Mouse (Mus musculus) midbrain, embryonic 16.5 days (tissue): ENCODE measurements around the gene Hsd17b14. TPM values are rescaled to one million over a fixed set of nuclear protein-coding genes. Genes with fewer than 3 reads are reported as not detected.

Source experiments
- ATAC-seq: fragments of 200-750 bp; cut with Nextera tagmentation; 2 replicates; pipeline ENCODE4 v1.8.0; 2017; ENCODE audit warnings: moderate TSS enrichment
- H3K27ac ChIP-seq: fragments of 300-500 bp; sonication (generic); 2 replicates; pipeline ENCODE4 v1.5.1; 2014; ENCODE audit warnings: mild to moderate bottlenecking, low read length, mixed read lengths
- H3K27me3 ChIP-seq: fragments of 300-500 bp; sonication (generic); 2 replicates; pipeline ENCODE4 v1.6.1; 2014; ENCODE audit warnings: low read depth, low read length, mixed read lengths; ENCODE audit not compliant: control insufficient read depth, insufficient read depth
- H3K36me3 ChIP-seq: fragments of 300-500 bp; sonication (generic); 2 replicates; pipeline ENCODE4 v1.6.1; 2014; ENCODE audit warnings: mild to moderate bottlenecking, low read length, moderate library complexity, mixed read lengths; ENCODE audit not compliant: control insufficient read depth, insufficient read depth
- H3K4me1 ChIP-seq: fragments of 300-500 bp; sonication (generic); 2 replicates; pipeline ENCODE4 v1.6.1; 2014; ENCODE audit warnings: mild to moderate bottlenecking, low read length, mixed read lengths; ENCODE audit not compliant: control insufficient read depth, insufficient read depth
- H3K4me2 ChIP-seq: fragments of 300-500 bp; sonication (generic); 2 replicates; pipeline ENCODE4 v1.6.1; 2014; ENCODE audit warnings: mild to moderate bottlenecking, low read length, mixed read lengths
- H3K4me3 ChIP-seq: fragments of 300-500 bp; sonication (generic); 2 replicates; pipeline ENCODE4 v1.5.1; 2014; ENCODE audit warnings: low read depth, mild to moderate bottlenecking, low read length, moderate library complexity, mixed read lengths
- H3K9ac ChIP-seq: fragments of 300-500 bp; sonication (generic); 2 replicates; pipeline ENCODE4 v1.6.1; 2014; ENCODE audit warnings: low read depth, low read length, mixed read lengths
- H3K9me3 ChIP-seq: fragments of 300-500 bp; sonication (generic); replicated peaks from 2 replicates; pipeline ENCODE4 v1.6.1; 2014; ENCODE audit warnings: mild to moderate bottlenecking, low read length, mixed read lengths; ENCODE audit not compliant: control insufficient read depth, poor library complexity, severe bottlenecking
- WGBS: fragments of 180-500 bp; shearing (Covaris S2); extraction: QIAGEN DNeasy Blood & Tissue Kit; methylation state at CpG from one replicate; pipeline ENCODE4 v1.1.7; 2014; 5-methylcytosine and 5-hydroxymethylcytosine counted together
- polyA plus RNA-seq: library from polyadenylated mRNA; unstranded; fragments of >200 nt; fragmentation: Nextera tagmentation; extraction: Ambion mirVana; gene quantifications from 2 replicates; pipeline ENCODE4 v1.2.1, GENCODE M21; 2015

The Hsd17b14 gene
- polyA plus RNA-seq, 1 experiment from 2014 or later: 0.21 TPM

GRCm38 (mm10) chr7:45609511-45609910 lies 54.8 kb downstream of the Hsd17b14 start:
- Histone ChIP-seq H3K27me3 (no peaks in the 10 kb centered on the region), H3K36me3 (no peaks in the 10 kb centered on the region), H3K27ac (no peak overlapping the region), H3K4me2 (no peak overlapping the region), H3K4me1 (no peaks in the 10 kb centered on the region), H3K9ac (no peak overlapping the region), H3K4me3 (no peak overlapping the region), H3K9me3 (no peaks in the 10 kb centered on the region)
- ATAC-seq: no peak
- WGBS: 85% methylated on average over 1 of the region's 1 CpGs

DNA sequence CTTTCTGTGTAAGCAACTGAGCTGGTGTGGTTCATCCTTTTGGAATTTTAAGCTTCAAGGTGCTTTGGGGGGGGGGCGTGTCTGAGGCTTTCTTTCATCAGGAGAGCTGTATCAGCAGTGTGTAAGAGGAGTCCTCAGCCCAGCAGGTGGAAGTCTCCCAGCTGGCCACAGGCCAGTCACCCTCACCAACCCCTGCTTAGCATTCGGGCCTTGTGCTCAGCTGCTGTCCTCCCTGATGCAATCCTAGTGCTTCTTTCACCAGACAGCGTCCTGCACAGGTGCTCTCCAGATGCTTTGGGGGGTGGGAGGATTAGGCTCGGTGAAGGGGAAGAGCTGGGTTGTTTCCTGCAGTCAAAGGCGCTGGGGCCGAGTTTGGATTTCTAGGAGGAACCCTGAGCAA lies 61.6 kb downstream of the Hsd17b14 start:
- Histone ChIP-seq H3K4me3 (no peak overlapping the region), H3K9ac (no peak overlapping the region), H3K27ac (no peak overlapping the region), H3K36me3 (no peaks in the 10 kb centered on the region), H3K4me2 (no peak overlapping the region), H3K4me1 (no peaks in the 10 kb centered on the region), H3K27me3 (peaks cover 19% of the 10 kb centered on the region), H3K9me3 (no peaks in the 10 kb centered on the region)
- 17% methylated on average over 6 of the region's 6 CpGs for WGBS
- no peak for ATAC-seq

DNA sequence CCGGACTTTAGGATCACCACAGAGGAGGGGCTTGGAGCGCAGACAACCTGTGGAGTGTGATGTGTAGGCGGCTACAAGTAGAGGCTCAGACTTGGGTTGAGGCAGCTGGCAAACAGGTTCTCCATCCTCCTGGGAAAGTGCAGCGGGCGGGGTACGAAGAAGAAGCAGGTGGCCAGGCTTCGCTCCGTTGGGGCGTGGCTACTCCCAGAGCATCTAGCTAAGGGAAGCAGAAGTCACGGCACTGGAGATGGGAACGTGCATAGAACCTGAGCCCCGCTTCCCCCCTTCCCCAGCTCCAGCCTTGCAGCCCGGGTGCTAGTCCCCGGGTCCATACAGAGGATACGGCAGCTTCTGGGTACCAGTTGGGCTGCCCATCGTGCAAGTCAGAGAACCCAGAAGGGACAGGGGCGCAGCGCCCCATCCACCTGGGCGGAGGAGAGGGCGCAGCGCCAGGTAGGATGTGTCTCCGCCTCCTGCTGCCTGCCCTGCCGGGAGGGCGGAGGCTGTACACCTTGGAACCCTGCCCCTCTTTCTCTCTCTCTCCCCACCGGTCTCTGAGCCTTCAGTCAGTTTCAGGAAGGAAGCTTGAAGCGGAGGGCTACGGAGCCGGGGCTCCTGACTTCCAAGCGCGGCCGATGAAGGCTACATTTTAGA lies 62.5 kb downstream of the Hsd17b14 start, which contains the start of gene Fut1:
TSS of gene Fut1 (plus strand) at position 248 of the 654 bp plus-strand sequence.
- H3K27me3 ChIP-seq: peaks cover 19% of the 10 kb centered on the region
- no peaks in the 10 kb centered on the region for H3K36me3 ChIP-seq
- no peak within 1 kb of the TSS for H3K27ac ChIP-seq
- H3K4me3 ChIP-seq: peak within 1 kb of the TSS; percentile 18
- ATAC-seq: no peak
- H3K9ac ChIP-seq: peak within 1 kb of the TSS; percentile 42; the same call in 1 of the 2 replicates
- peak within 1 kb of the TSS; percentile 36 for H3K4me2 ChIP-seq
- WGBS: 9% methylated on average over 27 of the region's 31 CpGs
- no peaks in the 10 kb centered on the region for H3K4me1 ChIP-seq
- H3K9me3 ChIP-seq: no peaks in the 10 kb centered on the region

Other genes with a start within 250 kb of the Hsd17b14 start
- gene Trpm4, start 221.1 kb upstream of the Hsd17b14 start, polyA plus RNA-seq: 11.1 and 12.4 TPM in 2 replicates
- 0.39 and 0.40 TPM in 2 replicates for gene Hrc, start 219.6 kb upstream of the Hsd17b14 start, polyA plus RNA-seq
- 28.5 and 29.2 TPM in 2 replicates for gene Ppfia3, start 187.9 kb upstream of the Hsd17b14 start, polyA plus RNA-seq
- 27.0 and 39.9 TPM in 2 replicates for gene Lin7b, start 184.3 kb upstream of the Hsd17b14 start, polyA plus RNA-seq
- 157 and 186 TPM in 2 replicates for gene Snrnp70, start 159.2 kb upstream of the Hsd17b14 start, polyA plus RNA-seq
- not detected in 2 replicates for gene Kcna7, start 149.2 kb upstream of the Hsd17b14 start, polyA plus RNA-seq
- not detected in 2 replicates for gene Ntf5, start 141.2 kb upstream of the Hsd17b14 start, polyA plus RNA-seq
- gene Lhb, start 134.1 kb upstream of the Hsd17b14 start, polyA plus RNA-seq: 0.39 and 0.88 TPM in 2 replicates
- gene Gys1, start 120.0 kb upstream of the Hsd17b14 start, polyA plus RNA-seq: 20.9 and 21.8 TPM in 2 replicates
- gene Ruvbl2, start 116.8 kb upstream of the Hsd17b14 start, polyA plus RNA-seq: 103 and 110 TPM in 2 replicates
- 5,323 and 5,449 TPM in 2 replicates for gene Ftl1, start 95.0 kb upstream of the Hsd17b14 start, polyA plus RNA-seq
- 232 and 243 TPM in 2 replicates for gene Bax, start 88.0 kb upstream of the Hsd17b14 start, polyA plus RNA-seq
- 0.15 and 0.16 TPM in 2 replicates for gene Tulp2, start 73.0 kb upstream of the Hsd17b14 start, polyA plus RNA-seq
- not detected in 2 replicates for gene Gm45808, start 68.1 kb upstream of the Hsd17b14 start, polyA plus RNA-seq
- gene Dhdh, start 66.1 kb upstream of the Hsd17b14 start, polyA plus RNA-seq: 4.1 and 4.2 TPM in 2 replicates
- gene Nucb1, start 44.5 kb upstream of the Hsd17b14 start, polyA plus RNA-seq: 107 and 119 TPM in 2 replicates
- gene Ppp1r15a, start 28.6 kb upstream of the Hsd17b14 start, polyA plus RNA-seq: 10.5 and 13.9 TPM in 2 replicates
- gene Plekha4, start 28.6 kb upstream of the Hsd17b14 start, polyA plus RNA-seq: 0.81 and 0.87 TPM in 2 replicates
- gene Bcat2, start 15.3 kb downstream of the Hsd17b14 start, polyA plus RNA-seq: 23.6 and 25.0 TPM in 2 replicates
- gene Fgf21, start 60.6 kb downstream of the Hsd17b14 start, polyA plus RNA-seq: not detected in 2 replicates
- gene Fut1, start 62.4 kb downstream of the Hsd17b14 start, polyA plus RNA-seq: not detected in 2 replicates
- not detected in 2 replicates for gene Izumo1, start 66.9 kb downstream of the Hsd17b14 start, polyA plus RNA-seq
- gene Rasip1, start 72.6 kb downstream of the Hsd17b14 start, polyA plus RNA-seq: 17.2 and 18.5 TPM in 2 replicates
- 3.4 and 4.6 TPM in 2 replicates for gene Mamstr, start 85.1 kb downstream of the Hsd17b14 start, polyA plus RNA-seq
- 0.16 TPM in 2 replicates for gene Fut2, start 111.5 kb downstream of the Hsd17b14 start, polyA plus RNA-seq
- 0.23 and 0.71 TPM in 2 replicates for gene Ntn5, start 129.1 kb downstream of the Hsd17b14 start, polyA plus RNA-seq
- 0.24 and 0.28 TPM in 2 replicates for gene Sec1, start 139.5 kb downstream of the Hsd17b14 start, polyA plus RNA-seq
- 71.6 and 89.9 TPM in 2 replicates for gene Car11, start 144.9 kb downstream of the Hsd17b14 start, polyA plus RNA-seq
- 2.3 and 3.4 TPM in 2 replicates for gene Dbp, start 150.2 kb downstream of the Hsd17b14 start, polyA plus RNA-seq
- gene Rpl18, start 160.6 kb downstream of the Hsd17b14 start, polyA plus RNA-seq: 475 and 495 TPM in 2 replicates
- 21.9 and 23.0 TPM in 2 replicates for gene Sphk2, start 163.1 kb downstream of the Hsd17b14 start, polyA plus RNA-seq
- 0.48 and 0.62 TPM in 2 replicates for gene Fam83e, start 166.3 kb downstream of the Hsd17b14 start, polyA plus RNA-seq
- gene Spaca4, start 170.9 kb downstream of the Hsd17b14 start, polyA plus RNA-seq: not detected in 2 replicates
- gene Lmtk3, start 228.8 kb downstream of the Hsd17b14 start, polyA plus RNA-seq: 19.6 and 26.7 TPM in 2 replicates
- gene Sult2b1, start 229.8 kb downstream of the Hsd17b14 start, polyA plus RNA-seq: 6.1 and 6.4 TPM in 2 replicates